Mouse (Mus musculus) C2C12 (cell line): ENCODE measurements around the gene Col3a1.

Experiments
- CTCF ChIP-seq: IDR thresholded peaks from one replicate; pipeline ENCODE4 v1.5.1; 2011; ENCODE audit not compliant: control insufficient read depth, insufficient read depth, insufficient read length
- FOSL1 ChIP-seq: IDR thresholded peaks from one replicate; pipeline ENCODE4 v1.8.0; 2011; ENCODE audit warnings: mild to moderate bottlenecking, low read length; ENCODE audit not compliant: poor library complexity, insufficient read depth, severe bottlenecking
- MAX ChIP-seq: IDR thresholded peaks from one replicate; pipeline ENCODE4 v1.6.1; 2011; ENCODE audit warnings: mild to moderate bottlenecking, control low read depth
- MYOG ChIP-seq: IDR thresholded peaks from one replicate; pipeline ENCODE4 v1.6.1; 2011; ENCODE audit not compliant: control insufficient read depth, insufficient read length; ENCODE audit errors: extremely low read depth
- USF1 ChIP-seq: IDR thresholded peaks from one replicate; pipeline ENCODE4 v1.6.1; 2011; ENCODE audit warnings: low read depth, mild to moderate bottlenecking, control low read depth, moderate library complexity

GRCm38 (mm10) chr1:45312870-45313269 is 1.5 kb downstream of the Col3a1 start:
- TF ChIP-seq CTCF, result no peak
- TF ChIP-seq MAX, result no peak
- no peak for TF ChIP-seq MYOG
- TF ChIP-seq USF1, result no peak
- no peak for TF ChIP-seq FOSL1
